Comparison of ENCODE assay signal across 8 mouse cellular contexts in genomic region chr13:23463381-23464223, GRCm38 (mm10). TPM values are rescaled to one million over a fixed set of nuclear protein-coding genes. Genes with fewer than 3 reads are reported as not detected.
DNase-seq lines count a peak whose midpoint lies in the region; ATAC-seq lines count a peak whose summit lies in the region.

No protein-coding gene starts in this region.

- H3K9ac ChIP-seq in hindbrain, embryonic 12.5 days: peak overlapping the region; percentile 60
- H3K9ac ChIP-seq in lung, embryonic 16.5 days (ENCODE audit: low read length): peak overlapping the region; percentile 67

- H3K27me3 ChIP-seq in hindbrain, embryonic 12.5 days: peaks cover 24% of the 10 kb centered on the region; the same call in 1 of the 2 replicates
- no peaks in the 10 kb centered on the region for H3K27me3 ChIP-seq in lung, embryonic 16.5 days (ENCODE audit: control insufficient read depth, insufficient read depth, low read depth, low read length)

- H3K4me1 ChIP-seq in hindbrain, embryonic 12.5 days: peaks cover 11% of the 10 kb centered on the region
- peaks cover 21% of the 10 kb centered on the region for H3K4me1 ChIP-seq in lung, embryonic 16.5 days (replicated peaks; ENCODE audit: control insufficient read depth, insufficient read depth, low read length)

- peak overlapping the region; percentile 80 for H3K4me2 ChIP-seq in hindbrain, embryonic 12.5 days (replicated peaks)
- H3K4me2 ChIP-seq in lung, embryonic 16.5 days (ENCODE audit: low read depth, low read length): peak overlapping the region; percentile 95

- WGBS in hindbrain, embryonic 12.5 days: under 1% methylated on average over 21 of the region's 21 CpGs
- WGBS in lung, embryonic 16.5 days: under 1% methylated on average over 21 of the region's 21 CpGs

- ATAC-seq in frontal cortex, adult (ENCODE audit: low TSS enrichment): peak; percentile 60
- ATAC-seq in hindbrain, embryonic 12.5 days (ENCODE audit: low FRiP score): peak; percentile 59
- peak; percentile 66 for ATAC-seq in lung, embryonic 16.5 days (ENCODE audit: low read depth)

- no peak overlapping the region for H3K27ac ChIP-seq in hindbrain, embryonic 12.5 days
- no peak overlapping the region for H3K27ac ChIP-seq in lung, embryonic 16.5 days (ENCODE audit: low read length)

- no peaks in the 10 kb centered on the region for H3K9me3 ChIP-seq in hindbrain, embryonic 12.5 days (replicated peaks)
- no peaks in the 10 kb centered on the region for H3K9me3 ChIP-seq in lung, embryonic 16.5 days (ENCODE audit: control insufficient read depth, low read length)

- peak overlapping the region; percentile 53 for H3K4me3 ChIP-seq in hindbrain, embryonic 12.5 days
- peak overlapping the region; percentile 69 for H3K4me3 ChIP-seq in lung, embryonic 16.5 days (ENCODE audit: low read length)

- H3K36me3 ChIP-seq in hindbrain, embryonic 12.5 days: no peaks in the 10 kb centered on the region
- H3K36me3 ChIP-seq in lung, embryonic 16.5 days (ENCODE audit: control insufficient read depth, insufficient read depth, low read length): no peaks in the 10 kb centered on the region

- peak; percentile 91 for DNase-seq in R1 (ENCODE audit: low read depth, low spot score)
- peak; percentile 91 for DNase-seq in cerebellum, adult 9-10 months
- peak; percentile 73 to 87 for DNase-seq in layer of hippocampus, postnatal 10 days (ENCODE audit: low spot score in 2 of 2)
- peak; percentile 88 for DNase-seq in retina, postnatal 1 day
- DNase-seq in thymus, postnatal 4 days: peak; percentile 78

RNA-seq across cellular contexts. Expression of gene Btn1a1, which starts 2.1 kb away (rescaled TPM):
- 0.12 TPM in 1 of 2 replicates, not detected in the other for polyA plus RNA-seq in hindbrain, embryonic 12.5 days (2016; fragmentation: Nextera tagmentation; extraction: Ambion mirVana)
- total RNA-seq in layer of hippocampus, postnatal 10 days (2021): not detected
- polyA plus RNA-seq in lung, embryonic 16.5 days (2015; fragmentation: Nextera tagmentation; extraction: Ambion mirVana): 0.06 and 0.10 TPM in 2 replicates

RNA-seq across cellular contexts. Expression of gene Btn2a2, which starts 25.1 kb away (rescaled TPM):
- 0.34 and 0.43 TPM in 2 replicates for polyA plus RNA-seq in hindbrain, embryonic 12.5 days (2016; fragmentation: Nextera tagmentation; extraction: Ambion mirVana)
- total RNA-seq in layer of hippocampus, postnatal 10 days (2021): under 1 TPM; 0.53 to 0.58 TPM
- 0.20 and 0.28 TPM in 2 replicates for polyA plus RNA-seq in lung, embryonic 16.5 days (2015; fragmentation: Nextera tagmentation; extraction: Ambion mirVana)

RNA-seq across cellular contexts. Expression of gene Abt1, which starts 39.9 kb away (rescaled TPM):
- polyA plus RNA-seq in hindbrain, embryonic 12.5 days (2016; fragmentation: Nextera tagmentation; extraction: Ambion mirVana): 11.6 and 12.0 TPM in 2 replicates
- 1 to 10 TPM; 7.0 to 7.5 TPM for total RNA-seq in layer of hippocampus, postnatal 10 days (2021)
- polyA plus RNA-seq in lung, embryonic 16.5 days (2015; fragmentation: Nextera tagmentation; extraction: Ambion mirVana): 11.8 and 12.3 TPM in 2 replicates
